Mouse (Mus musculus): ENCODE data around the gene Lrrc4. TPM values are rescaled to one million over a fixed set of nuclear protein-coding genes. Genes with fewer than 3 reads are reported as not detected.

Lrrc4 gene
- polyA plus RNA-seq, 1 experiment = not detected

- TF ChIP-seq CTCF (IDR thresholded peaks at IDR 0.05; ENCODE audit: insufficient read depth, low read depth, low read length) (no peak), POLR2A (IDR thresholded peaks at IDR 0.05; ENCODE audit: insufficient read depth, low read depth, low read length) (no peak)
- Histone ChIP-seq H3K27ac (ENCODE audit: insufficient read depth, low read depth, low read length) (no peak overlapping the region), H3K4me1 (ENCODE audit: control insufficient read depth, insufficient read depth, low read length) (no peaks in the 10 kb centered on the region), H3K4me3 (ENCODE audit: insufficient read depth, low read depth, low read length) (no peak overlapping the region)
- 88% methylated on average over 1 of the region's 1 CpGs for WGBS
These were observed 93.9 kb downstream of the Lrrc4 start for GRCm38 (mm10) chr6:28737601-28738000.

DNA sequence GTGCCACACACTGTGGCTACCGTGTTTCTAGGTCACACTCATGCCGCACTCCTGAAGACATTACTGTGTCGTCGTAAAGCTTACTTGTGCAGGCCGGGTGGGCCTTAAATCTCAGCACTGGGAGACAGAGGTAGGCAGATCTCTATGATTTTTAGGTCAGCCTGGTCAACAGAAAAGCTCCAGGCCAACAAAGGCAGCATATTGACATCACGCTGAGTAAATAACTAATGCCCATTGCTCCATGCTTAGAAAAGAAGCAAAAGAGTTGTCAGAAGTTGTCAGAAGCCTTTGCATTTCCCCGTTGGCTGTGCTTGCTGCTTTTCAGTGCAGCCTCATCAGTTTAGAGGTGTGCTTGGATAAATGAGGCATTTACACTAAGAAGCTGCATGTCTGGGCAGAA lies 94.9 kb downstream of the Lrrc4 start:
- 79% methylated on average over 7 of the region's 7 CpGs for WGBS
- H3K4me3 ChIP-seq (ENCODE audit: insufficient read depth, low read depth, low read length) = no peak overlapping the region
- TF ChIP-seq POLR2A (IDR thresholded peaks at IDR 0.05; ENCODE audit: insufficient read depth, low read depth, low read length) (no peak), CTCF (IDR thresholded peaks at IDR 0.05; ENCODE audit: insufficient read depth, low read depth, low read length) (no peak)
- H3K4me1 ChIP-seq (ENCODE audit: control insufficient read depth, insufficient read depth, low read length) = no peaks in the 10 kb centered on the region
- no peak overlapping the region for H3K27ac ChIP-seq (ENCODE audit: insufficient read depth, low read depth, low read length)

DNA sequence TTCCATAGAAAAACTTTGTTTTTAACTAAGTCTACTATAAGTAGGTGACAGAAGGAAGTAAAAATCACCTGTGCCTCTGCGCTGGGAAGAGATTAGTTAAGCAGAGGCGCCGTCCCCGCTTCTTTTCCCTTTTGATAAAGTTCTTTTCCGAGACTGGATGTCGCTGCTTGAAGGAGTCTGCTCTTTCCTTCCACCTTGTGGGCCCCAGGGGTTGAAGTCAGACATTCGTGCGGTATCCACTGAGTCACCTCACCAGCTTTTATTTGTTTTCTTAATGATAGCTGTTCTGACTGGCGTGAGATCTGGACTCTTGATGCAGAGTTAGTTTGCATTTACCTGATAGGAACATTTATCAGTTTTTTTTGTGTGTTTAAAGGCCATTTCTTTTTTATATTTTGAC lies 96.4 kb downstream of the Lrrc4 start:
- TF ChIP-seq CTCF (IDR thresholded peaks at IDR 0.05; ENCODE audit: insufficient read depth, low read depth, low read length) (no peak), POLR2A (IDR thresholded peaks at IDR 0.05; ENCODE audit: insufficient read depth, low read depth, low read length) (no peak)
- H3K4me1 ChIP-seq (ENCODE audit: control insufficient read depth, insufficient read depth, low read length) = no peaks in the 10 kb centered on the region
- H3K27ac ChIP-seq (ENCODE audit: insufficient read depth, low read depth, low read length) = no peak overlapping the region
- WGBS = 95% methylated on average over 9 of the region's 9 CpGs
- H3K4me3 ChIP-seq (ENCODE audit: insufficient read depth, low read depth, low read length) = no peak overlapping the region

GRCm38 (mm10) chr6:28733884-28734647 lies 97.5 kb downstream of the Lrrc4 start:
- 87% methylated on average over 5 of the region's 5 CpGs for WGBS
- Histone ChIP-seq H3K4me1 (ENCODE audit: control insufficient read depth, insufficient read depth, low read length) (no peaks in the 10 kb centered on the region), H3K4me3 (ENCODE audit: insufficient read depth, low read depth, low read length) (no peak overlapping the region), H3K27ac (ENCODE audit: insufficient read depth, low read depth, low read length) (no peak overlapping the region)
- TF ChIP-seq CTCF (IDR thresholded peaks at IDR 0.05; ENCODE audit: insufficient read depth, low read depth, low read length) = no peak
- TF ChIP-seq POLR2A (IDR thresholded peaks at IDR 0.05; ENCODE audit: insufficient read depth, low read depth, low read length) = no peak

DNA sequence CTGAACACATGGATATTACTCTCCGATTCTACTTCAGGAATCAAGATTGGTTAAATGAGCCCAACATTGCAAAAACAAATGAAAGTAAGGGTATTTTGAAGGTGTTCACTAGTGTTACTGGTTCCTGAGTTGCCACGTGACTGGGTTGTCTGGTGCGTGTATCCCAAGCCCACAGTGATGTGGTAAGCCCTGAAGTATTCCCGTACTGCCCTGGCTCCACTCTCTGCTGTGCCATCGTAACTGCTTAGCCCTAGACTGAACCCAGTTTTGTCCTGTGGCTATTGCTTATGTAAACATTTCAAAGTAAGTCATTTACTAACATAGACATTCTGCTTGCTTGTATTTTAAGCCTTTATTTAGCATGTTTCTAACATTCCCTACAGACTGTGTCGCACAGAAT lies 100.3 kb downstream of the Lrrc4 start:
- no peak overlapping the region for H3K27ac ChIP-seq (ENCODE audit: insufficient read depth, low read depth, low read length)
- 94% methylated on average over 6 of the region's 6 CpGs for WGBS
- no peak overlapping the region for H3K4me3 ChIP-seq (ENCODE audit: insufficient read depth, low read depth, low read length)
- TF ChIP-seq POLR2A (IDR thresholded peaks at IDR 0.05; ENCODE audit: insufficient read depth, low read depth, low read length) = no peak
- no peak for TF ChIP-seq CTCF (IDR thresholded peaks at IDR 0.05; ENCODE audit: insufficient read depth, low read depth, low read length)
- no peaks in the 10 kb centered on the region for H3K4me1 ChIP-seq (ENCODE audit: control insufficient read depth, insufficient read depth, low read length)

- TF ChIP-seq POLR2A (IDR thresholded peaks at IDR 0.05; ENCODE audit: insufficient read depth, low read depth, low read length) (no peak), CTCF (IDR thresholded peaks at IDR 0.05; ENCODE audit: insufficient read depth, low read depth, low read length) (no peak)
- H3K4me3 ChIP-seq (ENCODE audit: insufficient read depth, low read depth, low read length) = no peak overlapping the region
- 36% methylated on average over 2 of the region's 2 CpGs for WGBS
- no peaks in the 10 kb centered on the region for H3K4me1 ChIP-seq (ENCODE audit: control insufficient read depth, insufficient read depth, low read length)
- H3K27ac ChIP-seq (ENCODE audit: insufficient read depth, low read depth, low read length) = no peak overlapping the region
These were observed 101.9 kb downstream of the Lrrc4 start for GRCm38 (mm10) chr6:28729649-28730048.

GRCm38 (mm10) chr6:28729236-28729635 lies 102.3 kb downstream of the Lrrc4 start:
- H3K27ac ChIP-seq (ENCODE audit: insufficient read depth, low read depth, low read length) = no peak overlapping the region
- H3K4me3 ChIP-seq (ENCODE audit: insufficient read depth, low read depth, low read length) = no peak overlapping the region
- WGBS = 48% methylated on average over 3 of the region's 3 CpGs
- no peaks in the 10 kb centered on the region for H3K4me1 ChIP-seq (ENCODE audit: control insufficient read depth, insufficient read depth, low read length)
- TF ChIP-seq CTCF (IDR thresholded peaks at IDR 0.05; ENCODE audit: insufficient read depth, low read depth, low read length) (no peak), POLR2A (IDR thresholded peaks at IDR 0.05; ENCODE audit: insufficient read depth, low read depth, low read length) (no peak)

DNA sequence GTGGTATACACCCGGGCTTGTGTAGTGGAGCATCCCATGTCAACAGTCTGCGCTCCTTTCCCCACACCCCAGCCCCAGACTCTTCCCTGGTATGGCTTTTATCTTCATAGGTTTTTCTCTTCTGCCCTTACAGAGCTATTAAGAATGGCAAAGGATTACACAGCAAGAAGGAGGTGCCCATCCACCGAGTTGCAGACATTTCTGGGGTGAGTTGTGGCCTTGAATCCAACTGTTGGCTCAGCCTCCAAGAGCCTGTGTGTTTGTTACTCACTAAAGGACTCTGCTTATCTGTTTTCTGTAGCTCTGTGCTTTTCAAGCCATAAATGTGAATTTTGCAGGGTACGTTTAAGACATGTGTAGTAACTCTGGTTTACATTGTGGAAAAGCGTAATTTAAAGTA lies 106.8 kb downstream of the Lrrc4 start:
- no peak overlapping the region for H3K27ac ChIP-seq (ENCODE audit: insufficient read depth, low read depth, low read length)
- 74% methylated on average over 5 of the region's 5 CpGs for WGBS
- TF ChIP-seq CTCF (IDR thresholded peaks at IDR 0.05; ENCODE audit: insufficient read depth, low read depth, low read length) (no peak), POLR2A (IDR thresholded peaks at IDR 0.05; ENCODE audit: insufficient read depth, low read depth, low read length) (no peak)
- no peaks in the 10 kb centered on the region for H3K4me1 ChIP-seq (ENCODE audit: control insufficient read depth, insufficient read depth, low read length)
- H3K4me3 ChIP-seq (ENCODE audit: insufficient read depth, low read depth, low read length) = no peak overlapping the region

DNA sequence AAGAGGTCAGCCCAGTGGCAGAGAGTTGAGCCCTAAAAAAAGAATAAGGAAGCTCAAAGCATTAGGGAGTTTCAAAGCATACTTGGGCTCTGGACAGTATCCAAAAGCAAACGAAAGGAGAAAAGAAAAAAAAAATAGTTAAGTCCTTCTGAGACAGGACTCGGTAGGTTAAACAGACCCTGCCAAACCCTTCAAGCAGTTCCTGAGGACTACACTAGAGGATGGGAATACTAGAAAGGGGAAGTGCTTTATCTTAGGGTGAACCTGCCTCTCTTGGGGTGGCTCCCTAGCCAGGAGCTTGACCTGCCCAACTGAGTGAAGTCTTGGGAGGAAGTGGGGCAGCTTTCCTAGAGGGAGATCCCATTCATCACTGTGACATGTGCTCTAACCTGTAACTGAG lies 108.5 kb downstream of the Lrrc4 start:
- Histone ChIP-seq H3K4me1 (ENCODE audit: control insufficient read depth, insufficient read depth, low read length) (no peaks in the 10 kb centered on the region), H3K27ac (ENCODE audit: insufficient read depth, low read depth, low read length) (no peak overlapping the region), H3K4me3 (ENCODE audit: insufficient read depth, low read depth, low read length) (no peak overlapping the region)
- no peak for TF ChIP-seq POLR2A (IDR thresholded peaks at IDR 0.05; ENCODE audit: insufficient read depth, low read depth, low read length)
- TF ChIP-seq CTCF (IDR thresholded peaks at IDR 0.05; ENCODE audit: insufficient read depth, low read depth, low read length) = no peak
- 44% methylated on average over 2 of the region's 2 CpGs for WGBS
